Mouse (Mus musculus) T-helper 2 cell (primary cell): ENCODE data around the gene Ralgds.
"Not testable (repeated sequence)": the region's sequence is repeated elsewhere in the genome, so short reads cannot be mapped to it uniquely, and the experiment has no call there.

Experiments used
- in situ Hi-C: fragments of 300-600 bp; cut with MboI, MseI; formaldehyde crosslinking; loops from one replicate; pipeline ENCODE4 v1.15.1; 2025; ENCODE audit warnings: high pct_unique_total_duplicates

The Ralgds gene

DNA sequence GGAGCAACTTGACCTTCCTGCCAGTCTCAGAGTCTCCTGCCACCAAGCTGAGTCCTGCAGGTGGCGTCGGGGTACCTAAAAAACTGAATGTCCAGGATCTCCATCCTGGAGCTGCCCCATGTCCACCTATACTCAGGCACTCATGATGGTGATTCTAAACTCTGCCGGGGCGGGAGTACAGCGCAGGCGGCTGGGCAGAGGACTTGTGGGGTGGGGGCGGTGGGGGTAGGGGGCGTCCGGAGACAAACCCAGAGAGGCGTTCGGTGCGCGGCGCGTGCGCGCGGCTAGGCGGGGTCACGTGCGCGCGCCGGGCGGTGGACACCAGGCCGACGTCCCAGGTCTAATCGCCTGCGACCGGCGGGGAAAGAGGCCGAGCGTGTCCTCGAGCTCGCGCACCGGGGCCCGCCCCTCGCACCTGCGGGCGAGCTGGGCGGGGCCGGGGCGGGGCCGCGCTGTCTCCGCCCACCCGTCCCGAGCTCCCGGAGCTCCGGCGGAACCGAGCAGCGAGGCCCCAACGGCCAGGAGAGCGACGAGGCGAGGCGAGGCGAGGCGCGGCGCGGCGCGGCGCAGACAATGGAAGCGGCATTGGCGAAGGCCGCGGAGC lies at the start of gene Ralgds:
TSS of gene Ralgds (plus strand) at position 328 of the 604 bp plus-strand sequence.
- in situ Hi-C loops = loop anchor here (5.0 kb wide), 1 partner anchor 34 kb away; no protein-coding TSS in a partner anchor

DNA sequence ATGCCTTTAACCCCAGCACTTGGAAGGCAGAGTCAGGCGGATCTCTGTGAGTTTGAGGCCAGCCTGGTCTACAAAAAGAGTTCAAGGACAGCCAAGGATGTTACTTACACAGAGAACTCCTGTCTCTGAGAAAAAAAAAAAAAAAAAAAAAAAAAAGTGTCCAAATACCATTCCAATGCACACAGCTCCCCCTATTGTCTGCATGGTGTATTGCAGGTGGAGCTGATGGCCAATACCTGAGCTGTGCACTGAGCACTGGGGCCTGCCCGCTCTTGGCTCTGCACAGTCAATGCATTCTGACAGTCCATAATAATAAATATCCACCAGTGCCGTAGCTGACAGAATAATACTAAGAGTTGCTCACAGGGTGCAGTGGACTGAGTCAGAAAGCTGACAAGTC lies 49.0 kb upstream of the Ralgds start:
- in situ Hi-C loops = no loop called here

DNA sequence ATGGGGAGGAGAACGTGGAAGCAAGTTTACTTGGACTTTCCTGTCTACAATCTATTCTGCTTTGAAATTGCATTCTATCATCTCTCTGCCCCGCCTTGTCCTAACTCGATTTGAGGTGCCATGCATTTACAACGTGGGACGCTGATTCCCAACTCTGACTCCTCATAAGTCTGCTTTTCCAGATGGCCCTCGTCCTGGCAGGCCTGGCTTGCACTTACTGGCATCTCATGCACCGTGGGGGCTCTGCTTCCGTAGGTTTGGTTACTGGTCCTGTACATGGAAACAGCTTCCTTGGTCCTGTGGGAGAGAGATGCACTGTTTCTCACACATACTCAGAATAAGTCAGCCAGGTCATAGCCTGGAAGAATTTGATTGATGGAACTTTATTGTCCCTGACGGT lies 48.0 kb upstream of the Ralgds start:
- in situ Hi-C loops = no loop called here

DNA sequence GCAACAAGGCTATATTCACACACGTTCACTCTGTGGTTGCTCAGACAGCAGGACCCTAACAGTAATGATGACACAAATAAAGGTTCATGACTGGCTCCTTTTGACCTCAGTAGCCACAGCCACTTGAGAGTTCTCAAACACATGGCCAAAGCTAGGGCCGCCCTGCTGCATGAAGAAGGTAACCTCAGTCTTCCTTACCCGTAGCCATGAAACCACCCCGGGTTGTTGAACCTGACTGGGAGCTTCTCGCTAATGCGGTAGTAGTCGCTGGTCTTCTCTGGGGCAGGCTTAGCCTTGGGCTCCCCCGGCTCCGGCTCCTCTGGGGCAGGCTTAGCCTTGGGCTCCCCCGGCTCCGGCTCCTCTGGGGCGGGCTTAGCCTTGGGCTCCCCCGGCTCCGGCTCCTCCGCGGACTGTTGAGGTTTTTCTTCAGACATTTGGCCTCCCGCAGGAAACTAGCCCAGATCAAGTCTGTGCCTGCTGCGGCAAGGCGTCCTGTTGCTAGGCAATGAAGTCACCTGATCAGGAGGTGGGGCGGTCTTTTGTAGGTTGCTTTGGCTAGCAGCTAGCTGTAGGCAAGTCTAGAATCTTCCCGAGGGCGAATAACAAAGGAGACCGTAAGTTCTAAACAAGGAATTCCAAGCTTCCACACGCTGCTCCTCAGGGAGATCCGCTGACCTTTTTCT lies 46.9 kb upstream of the Ralgds start, which contains the start of gene 1700007K13Rik:
TSS of gene 1700007K13Rik (minus strand) at position 497 of the 683 bp plus-strand sequence.
- in situ Hi-C loops = no loop called here

GRCm38 (mm10) chr2:28467860-28468485 lies 45.0 kb upstream of the Ralgds start, which contains the start of gene Mrps2:
TSS of gene Mrps2 (plus strand) at chr2:28468066.
- in situ Hi-C loops = no loop called here

- in situ Hi-C loops = no loop called here
Observed at GRCm38 (mm10) chr2:28468486-28469225, 44.3 kb upstream of the Ralgds start.

DNA sequence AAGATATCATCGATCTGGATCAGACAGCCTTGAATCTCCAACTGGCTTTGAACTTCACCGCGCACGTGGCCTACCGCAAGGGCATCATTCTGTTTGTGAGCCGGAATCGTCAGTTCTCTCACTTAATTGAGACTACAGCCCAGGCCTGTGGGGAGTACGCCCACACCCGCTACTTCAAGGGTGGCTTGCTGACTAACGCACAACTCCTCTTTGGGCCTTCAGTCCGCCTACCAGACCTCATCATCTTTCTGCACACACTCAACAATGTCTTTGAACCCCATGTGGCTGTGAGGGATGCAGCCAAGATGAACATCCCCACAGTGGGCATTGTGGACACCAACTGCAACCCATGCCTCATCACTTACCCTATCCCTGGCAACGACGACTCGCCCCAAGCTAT lies 43.5 kb upstream of the Ralgds start:
- in situ Hi-C loops = no loop called here

- in situ Hi-C loops = no loop called here
Observed at GRCm38 (mm10) chr2:28470591-28470990, 42.3 kb upstream of the Ralgds start.

DNA sequence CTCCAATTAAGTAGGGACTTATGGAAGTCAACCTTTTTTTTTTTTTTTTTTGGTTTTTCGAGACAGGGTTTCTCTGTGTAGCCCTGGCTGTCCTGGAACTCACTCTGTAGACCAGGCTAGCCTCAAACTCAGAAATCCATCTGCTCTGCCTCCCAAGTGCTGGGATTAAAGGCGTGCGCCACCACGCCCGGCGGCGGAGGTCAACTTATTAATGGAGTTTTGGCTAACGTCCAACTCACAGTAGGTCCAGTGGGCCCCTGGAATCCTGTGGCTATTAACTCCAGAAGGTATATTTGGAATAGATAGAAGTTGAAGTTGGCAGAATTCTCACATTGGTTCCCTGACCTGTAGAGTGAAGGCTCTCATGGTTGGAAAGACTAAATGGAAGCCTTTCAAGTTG lies 40.9 kb upstream of the Ralgds start:
- in situ Hi-C loops = not testable (repeated sequence)

- in situ Hi-C loops = not testable (repeated sequence)
Observed at GRCm38 (mm10) chr2:28477993-28478392, 34.9 kb upstream of the Ralgds start.

DNA sequence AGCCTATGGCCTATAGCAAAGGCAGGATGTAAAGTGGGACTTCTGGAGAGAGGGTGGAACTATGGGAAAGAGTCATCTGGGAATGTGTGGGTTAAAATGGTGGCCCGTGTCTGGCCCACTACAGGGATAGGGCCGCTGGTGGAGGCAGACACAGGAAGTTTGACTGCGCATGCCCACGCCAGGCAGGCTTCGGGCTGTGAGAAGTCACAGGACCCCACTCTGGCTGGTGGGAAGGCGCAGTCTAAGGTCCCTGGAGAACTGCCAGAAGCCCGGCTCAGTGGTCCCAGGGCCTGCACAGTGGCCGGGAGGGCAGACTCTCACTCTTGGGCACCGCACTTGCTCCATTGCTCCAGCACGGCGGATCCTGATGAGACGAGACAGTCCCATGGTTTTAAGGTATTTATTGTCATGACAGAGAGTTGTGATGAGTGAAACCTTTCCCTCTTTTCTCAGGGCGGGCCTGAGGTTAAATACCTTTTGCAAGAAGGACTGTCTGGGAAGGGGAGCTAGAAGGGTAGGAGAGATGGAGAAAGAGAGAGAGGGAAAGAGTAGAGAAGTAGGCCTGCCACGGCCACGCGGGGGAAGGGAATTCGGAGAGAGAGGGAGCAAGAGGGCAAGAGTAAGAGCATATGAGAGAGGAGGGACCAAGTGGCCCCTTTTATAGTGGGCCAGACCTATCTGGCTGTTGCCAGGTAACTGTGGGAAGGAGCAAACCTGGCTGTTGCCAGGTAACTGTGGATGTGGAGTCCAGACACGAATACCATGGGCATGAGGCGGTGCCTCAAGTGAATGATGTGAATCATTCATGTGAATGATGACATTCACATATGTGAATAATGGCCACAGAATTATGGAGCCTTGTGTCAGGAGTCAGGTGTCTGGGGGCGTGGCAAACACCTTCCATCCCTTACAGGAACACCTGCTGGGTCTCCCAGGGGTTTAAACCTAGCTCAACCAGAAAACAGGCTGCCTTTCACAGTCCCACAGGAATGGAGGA lies 33.4 kb upstream of the Ralgds start:
- in situ Hi-C loops = no loop called here

- in situ Hi-C loops = no loop called here
Observed at GRCm38 (mm10) chr2:28483861-28484260, 29.1 kb upstream of the Ralgds start.

DNA sequence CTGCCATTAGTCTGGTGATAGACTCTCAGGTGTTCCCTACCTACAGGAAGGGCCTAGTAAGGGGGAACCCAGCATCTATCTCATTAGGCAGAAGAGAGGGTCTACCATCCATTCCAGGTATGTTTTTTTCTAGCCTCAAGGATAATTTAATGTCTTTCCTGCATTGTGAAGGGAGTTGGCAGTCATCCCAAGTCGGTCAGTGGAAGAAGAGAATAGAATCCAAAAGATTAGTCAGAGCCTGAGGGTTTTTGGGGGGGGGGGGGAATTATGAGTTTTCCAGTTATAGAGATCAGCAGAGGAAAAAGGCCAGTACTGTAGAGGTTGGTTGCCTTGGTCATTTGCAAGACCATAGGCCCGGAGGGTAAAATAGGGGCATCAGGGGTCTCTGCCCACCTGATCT lies 18.4 kb upstream of the Ralgds start:
- in situ Hi-C loops = no loop called here

- in situ Hi-C loops = no loop called here
Observed at GRCm38 (mm10) chr2:28495207-28495756, 17.6 kb upstream of the Ralgds start.

DNA sequence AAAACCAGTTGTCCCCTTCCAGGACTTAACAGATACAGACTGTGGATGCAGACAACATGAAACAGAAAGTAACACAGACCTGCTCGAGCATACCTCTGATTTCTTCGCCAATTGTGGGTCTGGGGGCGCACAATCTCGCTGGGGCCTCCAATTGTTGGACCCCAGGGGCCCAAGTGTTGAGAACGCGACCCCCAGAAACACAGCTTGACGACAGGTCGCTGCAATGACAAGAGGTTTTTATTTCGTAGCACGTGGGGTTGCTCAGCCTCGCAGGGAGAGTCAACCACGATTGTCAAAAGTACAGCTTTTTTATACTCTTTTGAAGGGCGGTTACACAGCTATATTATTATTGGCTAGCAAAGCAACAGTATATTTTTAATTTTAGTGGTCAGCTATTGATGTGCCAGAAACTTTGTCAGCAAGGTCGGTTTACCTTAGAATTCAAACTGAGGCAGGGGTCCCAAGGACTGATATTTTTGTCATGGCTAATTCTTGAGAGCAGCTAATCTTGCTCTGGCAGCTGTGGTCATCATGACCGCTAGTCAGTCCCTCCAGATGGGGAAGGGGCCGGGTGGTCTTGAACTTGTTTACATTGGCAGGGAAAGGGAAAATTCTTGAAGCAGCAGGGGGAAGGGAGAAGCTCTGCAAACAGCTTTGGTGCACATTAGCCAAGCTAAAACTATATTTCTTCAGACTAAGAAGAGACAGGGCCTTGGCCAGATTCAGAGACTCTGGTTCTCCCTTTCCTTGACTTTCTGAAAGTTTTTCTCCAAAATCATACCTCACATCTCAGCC lies 16.9 kb upstream of the Ralgds start:
- in situ Hi-C loops = no loop called here

GRCm38 (mm10) chr2:28496671-28497070 lies 16.3 kb upstream of the Ralgds start, which contains the start of gene Gbgt1:
TSS of gene Gbgt1 (plus strand) at chr2:28496891.
- in situ Hi-C loops = no loop called here

- in situ Hi-C loops = no loop called here
Observed at GRCm38 (mm10) chr2:28497561-28497960, 15.4 kb upstream of the Ralgds start.

- in situ Hi-C loops = no loop called here
Observed at GRCm38 (mm10) chr2:28498431-28498830, 14.5 kb upstream of the Ralgds start.

DNA sequence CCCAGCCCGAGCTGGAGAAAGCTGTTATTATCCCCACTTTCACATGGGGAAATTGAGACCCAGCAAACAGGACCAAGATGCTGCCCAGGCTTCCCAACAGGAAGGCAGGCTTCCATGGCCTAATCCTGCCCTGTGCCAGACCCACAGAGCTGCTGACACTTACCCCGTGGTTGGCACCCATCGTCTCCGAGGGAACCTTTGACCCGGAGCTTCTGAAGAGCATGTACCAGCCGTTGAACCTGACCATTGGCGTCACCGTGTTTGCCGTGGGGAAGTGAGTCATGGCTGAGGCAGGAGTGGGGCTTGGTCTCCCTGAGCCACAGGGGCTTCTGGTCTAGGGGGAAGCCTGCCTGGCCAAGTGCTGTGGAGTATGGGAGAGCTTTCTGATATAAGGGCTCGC lies 9.9 kb upstream of the Ralgds start:
- in situ Hi-C loops = no loop called here

- in situ Hi-C loops = no loop called here
Observed at GRCm38 (mm10) chr2:28504676-28505075, 8.2 kb upstream of the Ralgds start.
